Mouse (Mus musculus) ovary, postnatal 10 days (tissue): Measurements from ENCODE around the gene Gca.

Experiments used
- DNase-seq: peaks from one replicate; pipeline ENCODE4 v3.0.0; 2022; ENCODE audit warnings: low spot score

Gca gene

GRCm38 (mm10) chr2:62664135-62664670, at the start of gene Gca:
Gca (plus strand) TSS chr2:62664285.
- DNase-seq: peak; percentile 19

- DNase-seq: no peak
These were observed 45.1 kb upstream of the Gca start for GRCm38 (mm10) chr2:62618934-62619341.

GRCm38 (mm10) chr2:62619679-62620078, 44.4 kb upstream of the Gca start:
- no peak for DNase-seq

GRCm38 (mm10) chr2:62623024-62623441, 41.1 kb upstream of the Gca start:
- no peak for DNase-seq

GRCm38 (mm10) chr2:62627728-62628127, 36.4 kb upstream of the Gca start:
- no peak for DNase-seq

- DNase-seq: no peak
These were observed 35.7 kb upstream of the Gca start for GRCm38 (mm10) chr2:62628356-62628755.

- no peak for DNase-seq
These were observed 33.6 kb upstream of the Gca start for GRCm38 (mm10) chr2:62630446-62630845.

- no peak for DNase-seq
These were observed 24.2 kb upstream of the Gca start for GRCm38 (mm10) chr2:62639869-62640268.

GRCm38 (mm10) chr2:62643405-62644305, 20.4 kb upstream of the Gca start:
- no peak for DNase-seq

- no peak for DNase-seq
These were observed 19.2 kb upstream of the Gca start for GRCm38 (mm10) chr2:62644891-62645290.

- DNase-seq: no peak
These were observed 18.6 kb upstream of the Gca start for GRCm38 (mm10) chr2:62645475-62645874.

- DNase-seq: peak; percentile 30
These were observed 18.0 kb upstream of the Gca start, which contains the start of gene Ifih1 for GRCm38 (mm10) chr2:62646014-62646645. Ifih1 (minus strand) TSS chr2:62646255.

GRCm38 (mm10) chr2:62646671-62647289, 17.3 kb upstream of the Gca start:
- no peak for DNase-seq

- DNase-seq: no peak
These were observed 12.2 kb upstream of the Gca start for GRCm38 (mm10) chr2:62651890-62652289.

GRCm38 (mm10) chr2:62652466-62652865, 11.6 kb upstream of the Gca start:
- no peak for DNase-seq

GRCm38 (mm10) chr2:62654519-62655338, 9.4 kb upstream of the Gca start:
- no peak for DNase-seq

- no peak for DNase-seq
These were observed 8.0 kb upstream of the Gca start for GRCm38 (mm10) chr2:62656072-62656471.

- DNase-seq: no peak
These were observed 3.5 kb upstream of the Gca start for GRCm38 (mm10) chr2:62660565-62660964.

GRCm38 (mm10) chr2:62662560-62662959, 1.5 kb upstream of the Gca start:
- no peak for DNase-seq

GRCm38 (mm10) chr2:62664839-62665238, 754 bp downstream of the Gca start:
- no peak for DNase-seq

GRCm38 (mm10) chr2:62665536-62665935, 1.5 kb downstream of the Gca start:
- DNase-seq: no peak

- DNase-seq: no peak
These were observed 5.8 kb downstream of the Gca start for GRCm38 (mm10) chr2:62669848-62670247.
